Mouse (Mus musculus): ENCODE results near the gene Hadha. TPM values are rescaled to one million over a fixed set of nuclear protein-coding genes. Genes with fewer than 3 reads are reported as not detected.
A peak's percentile ranks its signal among the peaks of the same experiment; 100 is the strongest.

The Hadha gene
- total and polyA plus RNA-seq, 3 experiments: 76.0 to 117 (median 83.0) TPM

- in situ Hi-C loops (cut with MboI; ENCODE audit: low pct_ligation_motif_present, low pct_unique_long_range_greater_than_20kb, low sequenced_read_pairs) (no loop called here), dilution Hi-C loops (cut with MboI; ENCODE audit: extremely low pct_ligation_motif_present, extremely low pct_unique_long_range_greater_than_20kb, low sequenced_read_pairs) (no loop called here)
- no peaks in the 10 kb centered on the region for H3K9me3 ChIP-seq (replicated peaks; ENCODE audit: low read length)
- no peak overlapping the region for H3K4me3 ChIP-seq (replicated peaks in 1 of 3; ENCODE audit: low read depth in 2 of 3, low read length in 2 of 3, poor library complexity in 1 of 3)
- H3K4me2 ChIP-seq (ENCODE audit: insufficient read depth, low read depth, poor library complexity, severe bottlenecking): no peak overlapping the region
- H3K27me3 ChIP-seq (replicated peaks): no peaks in the 10 kb centered on the region
- no peak overlapping the region for H3K9ac ChIP-seq (ENCODE audit: insufficient read depth, low read depth)
- peaks cover 18 to 40% of the 10 kb centered on the region in 2 experiments for H3K4me1 ChIP-seq (ENCODE audit: control insufficient read depth in 1 of 2, insufficient read depth in 2 of 2)
- no peak overlapping the region for H3K27ac ChIP-seq (ENCODE audit: insufficient read depth, low read depth)
- TF ChIP-seq TBP (conservative IDR thresholded peaks at IDR 0.05; ENCODE audit: low read depth, low read length) (no peak), UBTF (IDR thresholded peaks at IDR 0.05; ENCODE audit: low read depth, low read length) (no peak), ZKSCAN1 (IDR thresholded peaks at IDR 0.05; ENCODE audit: borderline replicate concordance, low read depth, low read length) (no peak), HCFC1 (IDR thresholded peaks at IDR 0.05; ENCODE audit: low read depth, low read length) (no peak), E2F4 (IDR thresholded peaks at IDR 0.05; ENCODE audit: insufficient replicate concordance, low read depth, low read length) (no peak)
- no peaks in the 10 kb centered on the region for H3K79me2 ChIP-seq (replicated peaks; ENCODE audit: control insufficient read depth, extremely low read depth, insufficient read depth, poor library complexity, severe bottlenecking)
- H3K36me3 ChIP-seq (replicated peaks in 1 of 2; ENCODE audit: control insufficient read depth in 1 of 2, insufficient read depth in 1 of 2, low read length in 1 of 2): peaks cover 0 to under 1% of the 10 kb centered on the region in 2 experiments
- no peak for DNase-seq (ENCODE audit: extremely low read depth)
Observed at GRCm38 (mm10) chr5:30202221-30202620, 47.3 kb upstream of the Hadha start.

GRCm38 (mm10) chr5:30201521-30201920 lies 46.6 kb upstream of the Hadha start:
- TF ChIP-seq SMC3 (IDR thresholded peaks at IDR 0.05; ENCODE audit: low read depth, low read length): peak; percentile 55
- 0 out of 2 replicates have a peak, but pooled peaks have one; percentile 15 for TF ChIP-seq TCF12 (IDR thresholded peaks at IDR 0.05; ENCODE audit: low read depth, low read length)
- peak; percentile 33; the same call in 1 of the 2 replicates for TF ChIP-seq IRF4 (IDR thresholded peaks at IDR 0.05; ENCODE audit: low read depth, low read length)
- TF ChIP-seq ZKSCAN1 (IDR thresholded peaks at IDR 0.05; ENCODE audit: borderline replicate concordance, low read depth, low read length): no peak
- TF ChIP-seq CTCF (conservative IDR thresholded peaks at IDR 0.05 in 1 of 2, IDR thresholded peaks at IDR 0.05 in 1 of 2; ENCODE audit: low read depth in 2 of 2, low read length in 2 of 2): peak; percentile 38 to 78; a peak in 3 of 4 replicates
- TF ChIP-seq RAD21 (IDR thresholded peaks at IDR 0.05; ENCODE audit: low read depth, low read length): peak; percentile 70
- TF ChIP-seq CHD2 (IDR thresholded peaks at IDR 0.05; ENCODE audit: low read length): no peak
- Histone ChIP-seq H3K9me3 (replicated peaks; ENCODE audit: low read length) (no peaks in the 10 kb centered on the region), H3K4me2 (ENCODE audit: insufficient read depth, low read depth, poor library complexity, severe bottlenecking) (no peak overlapping the region), H3K79me2 (replicated peaks; ENCODE audit: control insufficient read depth, extremely low read depth, insufficient read depth, poor library complexity, severe bottlenecking) (no peaks in the 10 kb centered on the region), H3K4me3 (replicated peaks in 1 of 3; ENCODE audit: low read depth in 2 of 3, low read length in 2 of 3, poor library complexity in 1 of 3) (no peak overlapping the region), H3K27me3 (replicated peaks) (no peaks in the 10 kb centered on the region), H3K36me3 (replicated peaks in 1 of 2; ENCODE audit: control insufficient read depth in 1 of 2, insufficient read depth in 1 of 2, low read length in 1 of 2) (peaks cover 0 to 8% of the 10 kb centered on the region in 2 experiments), H3K4me1 (ENCODE audit: control insufficient read depth in 1 of 2, insufficient read depth in 2 of 2) (peaks cover 18 to 47% of the 10 kb centered on the region in 2 experiments), H3K27ac (ENCODE audit: insufficient read depth, low read depth) (no peak overlapping the region), H3K9ac (ENCODE audit: insufficient read depth, low read depth) (no peak overlapping the region)
- peak; percentile 54 for DNase-seq (ENCODE audit: extremely low read depth)
- in situ Hi-C loops (cut with MboI; ENCODE audit: low pct_ligation_motif_present, low pct_unique_long_range_greater_than_20kb, low sequenced_read_pairs): no loop called here
- dilution Hi-C loops (cut with MboI; ENCODE audit: extremely low pct_ligation_motif_present, extremely low pct_unique_long_range_greater_than_20kb, low sequenced_read_pairs): no loop called here

DNA sequence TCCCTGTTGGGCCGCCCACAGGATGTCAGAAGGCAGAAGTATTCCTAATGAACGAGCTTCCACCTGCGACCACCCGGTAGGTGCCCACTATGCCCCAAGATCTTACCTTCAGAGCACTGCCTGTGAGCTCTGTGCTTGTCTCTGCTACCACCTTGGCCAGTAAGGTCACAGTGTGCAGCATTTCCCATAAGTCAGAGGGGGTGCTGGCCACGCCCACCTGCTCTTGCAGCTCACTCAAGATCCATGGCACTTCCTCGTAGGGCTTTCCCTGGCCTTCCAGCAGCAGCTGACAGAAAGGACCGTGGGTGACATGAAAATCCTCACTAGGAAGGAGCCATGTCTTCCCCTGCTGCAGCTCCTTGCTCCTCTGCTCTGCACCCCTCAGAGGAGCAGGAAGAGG lies 43.3 kb upstream of the Hadha start:
- Histone ChIP-seq H3K79me2 (replicated peaks; ENCODE audit: control insufficient read depth, extremely low read depth, insufficient read depth, poor library complexity, severe bottlenecking) (no peaks in the 10 kb centered on the region), H3K4me3 (replicated peaks in 1 of 3; ENCODE audit: low read depth in 2 of 3, low read length in 2 of 3, poor library complexity in 1 of 3) (peak overlapping the region; percentile 23 to 50 (median 40)), H3K9me3 (replicated peaks; ENCODE audit: low read length) (no peaks in the 10 kb centered on the region), H3K4me1 (ENCODE audit: control insufficient read depth in 1 of 2, insufficient read depth in 2 of 2) (peaks cover 18 to 47% of the 10 kb centered on the region in 2 experiments), H3K4me2 (ENCODE audit: insufficient read depth, low read depth, poor library complexity, severe bottlenecking) (peak overlapping the region; percentile 50), H3K36me3 (replicated peaks in 1 of 2; ENCODE audit: control insufficient read depth in 1 of 2, insufficient read depth in 1 of 2, low read length in 1 of 2) (peaks cover 0 to 18% of the 10 kb centered on the region in 2 experiments), H3K27me3 (replicated peaks) (no peaks in the 10 kb centered on the region), H3K9ac (ENCODE audit: insufficient read depth, low read depth) (peak overlapping the region; percentile 42), H3K27ac (ENCODE audit: insufficient read depth, low read depth) (no peak overlapping the region)
- DNase-seq (ENCODE audit: extremely low read depth): peak; percentile 81
- dilution Hi-C loops (cut with MboI; ENCODE audit: extremely low pct_ligation_motif_present, extremely low pct_unique_long_range_greater_than_20kb, low sequenced_read_pairs): no loop called here
- in situ Hi-C loops (cut with MboI; ENCODE audit: low pct_ligation_motif_present, low pct_unique_long_range_greater_than_20kb, low sequenced_read_pairs): no loop called here
- no peak for TF ChIP-seq ZNF384 (IDR thresholded peaks at IDR 0.05; ENCODE audit: low read depth, low read length)
- TF ChIP-seq POLR2AphosphoS2 (IDR thresholded peaks at IDR 0.05; ENCODE audit: low read depth, low read length): no peak
- no peak for TF ChIP-seq CTCF (conservative IDR thresholded peaks at IDR 0.05 in 1 of 2, IDR thresholded peaks at IDR 0.05 in 1 of 2; ENCODE audit: low read depth in 2 of 2, low read length in 2 of 2)
- TF ChIP-seq KAT2A (IDR thresholded peaks at IDR 0.05; ENCODE audit: insufficient replicate concordance, low read length): no peak
- no peak for TF ChIP-seq ETS1 (conservative IDR thresholded peaks at IDR 0.05; ENCODE audit: low read depth, low read length)
- no peak for TF ChIP-seq CHD1 (IDR thresholded peaks at IDR 0.05; ENCODE audit: low read depth, low read length)
- TF ChIP-seq ZKSCAN1 (IDR thresholded peaks at IDR 0.05; ENCODE audit: borderline replicate concordance, low read depth, low read length): no peak
- TF ChIP-seq NRF1 (IDR thresholded peaks at IDR 0.05; ENCODE audit: low read depth, low read length): no peak
- TF ChIP-seq GABPA (IDR thresholded peaks at IDR 0.05; ENCODE audit: insufficient replicate concordance, low read depth, low read length): no peak
- peak; percentile 48 for TF ChIP-seq HCFC1 (IDR thresholded peaks at IDR 0.05; ENCODE audit: low read depth, low read length)
- 0 out of 2 replicates have a peak, but pooled peaks have one; percentile 55 for TF ChIP-seq MXI1 (IDR thresholded peaks at IDR 0.05; ENCODE audit: low read depth, low read length)
- TF ChIP-seq IRF4 (IDR thresholded peaks at IDR 0.05; ENCODE audit: low read depth, low read length): no peak; the same call in 1 of the 2 replicates
- TF ChIP-seq EP300 (IDR thresholded peaks at IDR 0.05; ENCODE audit: low read length): no peak
- no peak for TF ChIP-seq JUND (conservative IDR thresholded peaks at IDR 0.05; ENCODE audit: low read depth, low read length)
- no peak for TF ChIP-seq RAD21 (IDR thresholded peaks at IDR 0.05; ENCODE audit: low read depth, low read length)
- no peak for TF ChIP-seq E2F4 (IDR thresholded peaks at IDR 0.05; ENCODE audit: insufficient replicate concordance, low read depth, low read length)
- TF ChIP-seq MAX (IDR thresholded peaks at IDR 0.05; ENCODE audit: low read length): no peak
- TF ChIP-seq ZC3H11A (IDR thresholded peaks at IDR 0.05; ENCODE audit: low read depth, low read length): no peak
- peak; percentile 77 for TF ChIP-seq ELF1 (IDR thresholded peaks at IDR 0.05; ENCODE audit: low read depth, low read length)

All from CH12.LX (cell line).